12 mouse cellular contexts compared by ENCODE assay signal in genomic region chr11:79646026-79646425, GRCm38 (mm10). TPM values are rescaled to one million over a fixed set of nuclear protein-coding genes. Genes with fewer than 3 reads are reported as not detected.
DNase-seq lines count a peak whose midpoint lies in the region; ATAC-seq and TF ChIP-seq lines count a peak whose summit lies in the region.
"Had no signal": no experiment of that assay in that cellular context is flagged by ENCODE, and none has a peak within 500 bp of the region (broad histone marks: within the 10 kb centered on the region; RNA-seq: fewer than 3 reads in every experiment).

No protein-coding gene starts in this region.

- no peaks in the 10 kb centered on the region for H3K36me3 ChIP-seq in kidney, postnatal 0 days (ENCODE audit: insufficient read depth, low read length)
- no peaks in the 10 kb centered on the region for H3K36me3 ChIP-seq in embryonic facial prominence, embryonic 12.5 days
- no peaks in the 10 kb centered on the region for H3K36me3 ChIP-seq in forebrain, embryonic 16.5 days (ENCODE audit: control insufficient read depth, insufficient read depth)
- no peaks in the 10 kb centered on the region for H3K36me3 ChIP-seq in midbrain, embryonic 15.5 days (replicated peaks)
- H3K36me3 ChIP-seq: heart, embryonic 13.5 days had no signal

- H3K4me2 ChIP-seq in kidney, postnatal 0 days (ENCODE audit: low read length) = no peak overlapping the region
- H3K4me2 ChIP-seq in embryonic facial prominence, embryonic 12.5 days (replicated peaks) = no peak overlapping the region
- no peak overlapping the region for H3K4me2 ChIP-seq in forebrain, embryonic 16.5 days (ENCODE audit: low read length)
- no peak overlapping the region for H3K4me2 ChIP-seq in midbrain, embryonic 15.5 days
- H3K4me2 ChIP-seq: heart, embryonic 13.5 days had no signal

- 66% methylated on average over 5 of the region's 5 CpGs for WGBS in kidney, postnatal 0 days
- 59% methylated on average over 5 of the region's 5 CpGs for WGBS in embryonic facial prominence, embryonic 12.5 days
- 45% methylated on average over 5 of the region's 5 CpGs for WGBS in forebrain, embryonic 16.5 days
- WGBS in midbrain, embryonic 15.5 days = 72% methylated on average over 4 of the region's 5 CpGs

- no peak overlapping the region for H3K4me3 ChIP-seq in kidney, postnatal 0 days (replicated peaks; ENCODE audit: low read depth, low read length)
- no peak overlapping the region for H3K4me3 ChIP-seq in embryonic facial prominence, embryonic 12.5 days
- no peak overlapping the region for H3K4me3 ChIP-seq in forebrain, embryonic 16.5 days (replicated peaks; ENCODE audit: low read length)
- no peak overlapping the region for H3K4me3 ChIP-seq in midbrain, embryonic 15.5 days
- H3K4me3 ChIP-seq: heart, embryonic 13.5 days; left cerebral cortex, adult 2 months had no signal

- no peaks in the 10 kb centered on the region for H3K27me3 ChIP-seq in kidney, postnatal 0 days (ENCODE audit: insufficient read depth, low read length)
- H3K27me3 ChIP-seq in embryonic facial prominence, embryonic 12.5 days = no peaks in the 10 kb centered on the region
- H3K27me3 ChIP-seq in forebrain, embryonic 16.5 days (replicated peaks; ENCODE audit: control insufficient read depth, insufficient read depth, low read length) = no peaks in the 10 kb centered on the region
- H3K27me3 ChIP-seq in midbrain, embryonic 15.5 days (replicated peaks) = no peaks in the 10 kb centered on the region

- no peak for DNase-seq in kidney, postnatal 0 days (ENCODE audit: low spot score)
- DNase-seq in kidney, adult 11 months = no peak
- DNase-seq in lung, postnatal 25 days (ENCODE audit: low spot score) = no peak
- no peak for DNase-seq in left cerebral cortex, adult 11 months (ENCODE audit: low spot score)
- DNase-seq: cerebellum, adult 11 months; lung, adult 2 months; thymus, adult 18-20 months had no signal

- peak overlapping the region; percentile 82 for H3K27ac ChIP-seq in kidney, postnatal 0 days
- 0 out of 2 replicates have a peak overlapping the region, but pooled peaks have one; percentile 12 for H3K27ac ChIP-seq in embryonic facial prominence, embryonic 12.5 days
- H3K27ac ChIP-seq in forebrain, embryonic 16.5 days (ENCODE audit: low read length) = peak overlapping the region; percentile 41; the same call in 1 of the 2 replicates
- peak overlapping the region; percentile 51; the same call in 1 of the 2 replicates for H3K27ac ChIP-seq in midbrain, embryonic 15.5 days
- H3K27ac ChIP-seq: heart, embryonic 13.5 days had no signal

- no peak for TF ChIP-seq CTCF in kidney, postnatal 0 days (IDR thresholded peaks at IDR 0.05; ENCODE audit: low read depth)

- no peak for ATAC-seq in kidney, postnatal 0 days (replicated peaks; ENCODE audit: low FRiP score, low read depth)
- ATAC-seq in embryonic facial prominence, embryonic 12.5 days (ENCODE audit: insufficient number of reproducible peaks, insufficient read depth, low FRiP score, low TSS enrichment) = no peak
- ATAC-seq in forebrain, embryonic 16.5 days = no peak
- ATAC-seq in midbrain, embryonic 15.5 days (replicated peaks) = no peak

- H3K4me1 ChIP-seq in kidney, postnatal 0 days (replicated peaks; ENCODE audit: insufficient read depth, low read length) = peaks cover 37% of the 10 kb centered on the region
- H3K4me1 ChIP-seq in embryonic facial prominence, embryonic 12.5 days = peaks cover 66% of the 10 kb centered on the region
- peaks cover 28% of the 10 kb centered on the region for H3K4me1 ChIP-seq in forebrain, embryonic 16.5 days (replicated peaks; ENCODE audit: control insufficient read depth, insufficient read depth, low read length)
- peaks cover 34% of the 10 kb centered on the region for H3K4me1 ChIP-seq in midbrain, embryonic 15.5 days

- no peaks in the 10 kb centered on the region for H3K9me3 ChIP-seq in kidney, postnatal 0 days (replicated peaks; ENCODE audit: low read length)
- no peaks in the 10 kb centered on the region for H3K9me3 ChIP-seq in embryonic facial prominence, embryonic 12.5 days
- no peaks in the 10 kb centered on the region for H3K9me3 ChIP-seq in forebrain, embryonic 16.5 days (ENCODE audit: control insufficient read depth, low read length)
- no peaks in the 10 kb centered on the region for H3K9me3 ChIP-seq in midbrain, embryonic 15.5 days
- H3K9me3 ChIP-seq: heart, embryonic 13.5 days had no signal

- no peak overlapping the region for H3K9ac ChIP-seq in kidney, postnatal 0 days (ENCODE audit: low read depth, low read length)
- no peak overlapping the region for H3K9ac ChIP-seq in embryonic facial prominence, embryonic 12.5 days
- H3K9ac ChIP-seq in forebrain, embryonic 16.5 days (replicated peaks; ENCODE audit: low read depth, low read length) = no peak overlapping the region
- no peak overlapping the region for H3K9ac ChIP-seq in midbrain, embryonic 15.5 days
- H3K9ac ChIP-seq: heart, embryonic 13.5 days had no signal

RNA-seq across cellular contexts. Expression of gene Rab11fip4, which starts 55.0 kb away (rescaled TPM):
- 9.1 TPM in 2 replicates for polyA plus RNA-seq in kidney, postnatal 0 days (2015; fragmentation: Nextera tagmentation; extraction: Ambion mirVana)
- polyA plus RNA-seq in embryonic facial prominence, embryonic 12.5 days (2016; fragmentation: Nextera tagmentation; extraction: Ambion mirVana) = 12.1 and 14.9 TPM in 2 replicates
- 28.5 and 31.6 TPM in 2 replicates for polyA plus RNA-seq in forebrain, embryonic 16.5 days (2015; fragmentation: Nextera tagmentation; extraction: Ambion mirVana)
- polyA plus RNA-seq in midbrain, embryonic 15.5 days (2015; fragmentation: Nextera tagmentation; extraction: Ambion mirVana) = 29.5 and 32.9 TPM in 2 replicates

Comparison
In these comparisons a context has a peak if more than half of its experiments do, and no peak if none do; other contexts are left out.
1. H3K27ac ChIP-seq: peak in every context shown above with its lines; median percentile 82 in kidney, postnatal 0 days; 51 in midbrain, embryonic 15.5 days; 41 in forebrain, embryonic 16.5 days; 12 in embryonic facial prominence, embryonic 12.5 days.